Mouse (Mus musculus) cerebellum, adult 2 months (tissue): ENCODE measurements around the gene Garnl3.

Source experiments
- CTCF ChIP-seq: fragments of 200-500 bp; IDR thresholded peaks from 2 replicates; pipeline ENCODE4 v1.5.1; 2011; ENCODE audit warnings: low read depth, mild to moderate bottlenecking, control low read depth, low read length, moderate library complexity, borderline replicate concordance; ENCODE audit not compliant: insufficient read depth
- POLR2A ChIP-seq: fragments of 200-500 bp; IDR thresholded peaks from 2 replicates; pipeline ENCODE4 v1.6.1; 2011; ENCODE audit warnings: low read length, control low read depth, borderline replicate concordance; ENCODE audit not compliant: insufficient read depth

DNA sequence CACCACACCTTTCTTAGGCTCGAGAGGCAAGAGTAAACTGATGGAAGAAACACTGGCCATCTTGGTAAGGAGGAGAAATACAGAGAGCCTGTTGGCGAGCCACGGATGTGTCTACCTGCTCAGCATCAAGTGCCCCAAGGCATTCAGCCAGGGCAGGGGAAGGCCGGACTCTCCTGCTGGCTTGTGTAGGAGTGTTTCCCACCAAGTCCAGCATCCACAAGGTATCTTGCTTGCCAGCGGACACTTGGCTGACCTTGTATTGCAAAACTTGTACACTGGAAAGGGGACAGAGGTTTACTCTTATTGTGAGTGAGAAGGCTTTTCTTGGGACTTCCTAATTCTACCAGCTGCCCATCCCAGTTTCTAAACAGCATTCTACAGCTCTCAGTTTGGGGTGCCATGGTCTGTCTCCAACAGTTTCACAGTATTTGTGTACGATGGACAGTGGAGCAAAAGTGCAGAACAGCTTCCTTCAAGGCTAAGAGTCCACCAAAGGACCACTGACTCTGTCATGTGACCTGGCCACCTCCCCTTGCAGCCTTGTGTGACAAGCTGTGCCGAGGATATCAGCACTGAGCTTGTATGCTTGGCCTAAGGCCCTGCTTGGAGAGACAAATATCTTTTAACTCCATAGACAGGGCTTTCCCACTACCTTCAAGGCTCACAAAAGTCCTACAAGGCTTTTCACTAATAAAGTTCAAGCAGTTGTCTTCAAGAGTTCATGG lies 3.5 kb upstream of the Garnl3 start:
- TF ChIP-seq CTCF (no peak), POLR2A (no peak)
